Mouse (Mus musculus): ENCODE data around the gene Olfr844. TPM values are rescaled to one million over a fixed set of nuclear protein-coding genes. Genes with fewer than 3 reads are reported as not detected.

Olfr844 gene
- total RNA-seq (2012; rRNA removed) (not detected in 2 replicates), total RNA-seq (2014; rRNA removed) (not detected in 2 replicates), polyA plus RNA-seq (2012; ENCODE audit: insufficient read length, low read depth) (not detected in 2 replicates)

GRCm38 (mm10) chr9:19316047-19316446, at the start of gene Olfr844:
Olfr844 (plus strand) TSS chr9:19316347.
- DNase-seq (ENCODE audit: extremely low read depth): no peak
- Histone ChIP-seq H3K27me3 (replicated peaks) (no peaks in the 10 kb centered on the region), H3K4me3 (replicated peaks in 1 of 3; ENCODE audit: low read depth in 2 of 3, low read length in 2 of 3, poor library complexity in 1 of 3) (no peak within 1 kb of the TSS), H3K4me2 (ENCODE audit: insufficient read depth, low read depth, poor library complexity, severe bottlenecking) (no peak within 1 kb of the TSS), H3K9me3 (replicated peaks; ENCODE audit: low read length) (no peaks in the 10 kb centered on the region), H3K4me1 (ENCODE audit: control insufficient read depth in 1 of 2, insufficient read depth in 2 of 2) (no peaks in the 10 kb centered on the region), H3K9ac (ENCODE audit: insufficient read depth, low read depth) (no peak within 1 kb of the TSS), H3K27ac (ENCODE audit: insufficient read depth, low read depth) (no peak within 1 kb of the TSS), H3K36me3 (replicated peaks in 1 of 2; ENCODE audit: control insufficient read depth in 1 of 2, insufficient read depth in 1 of 2, low read length in 1 of 2) (no peaks in the 10 kb centered on the region), H3K79me2 (replicated peaks; ENCODE audit: control insufficient read depth, extremely low read depth, insufficient read depth, poor library complexity, severe bottlenecking) (no peaks in the 10 kb centered on the region)
- in situ Hi-C loops (cut with MboI; ENCODE audit: low pct_ligation_motif_present, low pct_unique_long_range_greater_than_20kb, low sequenced_read_pairs) (no loop called here), dilution Hi-C loops (cut with MboI; ENCODE audit: extremely low pct_ligation_motif_present, extremely low pct_unique_long_range_greater_than_20kb, low sequenced_read_pairs) (no loop called here)
- no peak for TF ChIP-seq NELFE (IDR thresholded peaks at IDR 0.05; ENCODE audit: low read depth, low read length)
- no peak for TF ChIP-seq HCFC1 (IDR thresholded peaks at IDR 0.05; ENCODE audit: low read depth, low read length)
- no peak for TF ChIP-seq TCF12 (IDR thresholded peaks at IDR 0.05; ENCODE audit: low read depth, low read length)
- no peak for TF ChIP-seq ELF1 (IDR thresholded peaks at IDR 0.05; ENCODE audit: low read depth, low read length)
- TF ChIP-seq MAX (IDR thresholded peaks at IDR 0.05; ENCODE audit: low read length): no peak
- TF ChIP-seq CHD2 (IDR thresholded peaks at IDR 0.05; ENCODE audit: low read length): no peak

- Histone ChIP-seq H3K4me2 (ENCODE audit: insufficient read depth, low read depth, poor library complexity, severe bottlenecking) (no peak within 1 kb of the TSS), H3K9ac (ENCODE audit: insufficient read depth, low read depth) (no peak within 1 kb of the TSS), H3K79me2 (replicated peaks; ENCODE audit: control insufficient read depth, extremely low read depth, insufficient read depth, poor library complexity, severe bottlenecking) (no peaks in the 10 kb centered on the region), H3K9me3 (replicated peaks; ENCODE audit: low read length) (no peaks in the 10 kb centered on the region), H3K4me1 (ENCODE audit: control insufficient read depth in 1 of 2, insufficient read depth in 2 of 2) (no peaks in the 10 kb centered on the region), H3K36me3 (replicated peaks in 1 of 2; ENCODE audit: control insufficient read depth in 1 of 2, insufficient read depth in 1 of 2, low read length in 1 of 2) (no peaks in the 10 kb centered on the region), H3K27ac (ENCODE audit: insufficient read depth, low read depth) (no peak within 1 kb of the TSS), H3K27me3 (replicated peaks) (no peaks in the 10 kb centered on the region), H3K4me3 (replicated peaks in 1 of 3; ENCODE audit: low read depth in 2 of 3, low read length in 2 of 3, poor library complexity in 1 of 3) (no peak within 1 kb of the TSS)
- dilution Hi-C loops (cut with MboI; ENCODE audit: extremely low pct_ligation_motif_present, extremely low pct_unique_long_range_greater_than_20kb, low sequenced_read_pairs): no loop called here
- DNase-seq (ENCODE audit: extremely low read depth): no peak
- TF ChIP-seq PAX5 (IDR thresholded peaks at IDR 0.05; ENCODE audit: low read length) (no peak), NELFE (IDR thresholded peaks at IDR 0.05; ENCODE audit: low read depth, low read length) (no peak), SIN3A (IDR thresholded peaks at IDR 0.05; ENCODE audit: low read length) (no peak), CHD2 (IDR thresholded peaks at IDR 0.05; ENCODE audit: low read length) (no peak), UBTF (IDR thresholded peaks at IDR 0.05; ENCODE audit: low read depth, low read length) (no peak), ZC3H11A (IDR thresholded peaks at IDR 0.05; ENCODE audit: low read depth, low read length) (no peak), ZMIZ1 (IDR thresholded peaks at IDR 0.05; ENCODE audit: low read depth, low read length) (no peak), POLR2A (IDR thresholded peaks at IDR 0.05; ENCODE audit: low read depth, low read length) (no peak), HCFC1 (IDR thresholded peaks at IDR 0.05; ENCODE audit: low read depth, low read length) (no peak), TBP (conservative IDR thresholded peaks at IDR 0.05; ENCODE audit: low read depth, low read length) (no peak), JUN (IDR thresholded peaks at IDR 0.05; ENCODE audit: insufficient read depth, low read depth, low read length) (no peak), MEF2A (IDR thresholded peaks at IDR 0.05; ENCODE audit: borderline replicate concordance, low read depth, low read length) (no peak), ZNF384 (IDR thresholded peaks at IDR 0.05; ENCODE audit: low read depth, low read length) (no peak), MAFK (IDR thresholded peaks at IDR 0.05; ENCODE audit: insufficient replicate concordance, low read length) (no peak), IRF4 (IDR thresholded peaks at IDR 0.05; ENCODE audit: low read depth, low read length) (no peak), MAX (IDR thresholded peaks at IDR 0.05; ENCODE audit: low read length) (no peak), MAZ (IDR thresholded peaks at IDR 0.05; ENCODE audit: low read depth, low read length) (no peak), USF2 (conservative IDR thresholded peaks at IDR 0.05; ENCODE audit: low read depth, low read length) (no peak), MYC (IDR thresholded peaks at IDR 0.05; ENCODE audit: low read depth, low read length) (no peak)
- in situ Hi-C loops (cut with MboI; ENCODE audit: low pct_ligation_motif_present, low pct_unique_long_range_greater_than_20kb, low sequenced_read_pairs): no loop called here
Observed at GRCm38 (mm10) chr9:19336157-19336556, 20.0 kb downstream of the Olfr844 start, which contains the start of gene Olfr845. Olfr845 (plus strand) TSS chr9:19336457.

All from CH12.LX (cell line).